Mouse (Mus musculus): ENCODE measurements around the gene Clec16a.

DNA sequence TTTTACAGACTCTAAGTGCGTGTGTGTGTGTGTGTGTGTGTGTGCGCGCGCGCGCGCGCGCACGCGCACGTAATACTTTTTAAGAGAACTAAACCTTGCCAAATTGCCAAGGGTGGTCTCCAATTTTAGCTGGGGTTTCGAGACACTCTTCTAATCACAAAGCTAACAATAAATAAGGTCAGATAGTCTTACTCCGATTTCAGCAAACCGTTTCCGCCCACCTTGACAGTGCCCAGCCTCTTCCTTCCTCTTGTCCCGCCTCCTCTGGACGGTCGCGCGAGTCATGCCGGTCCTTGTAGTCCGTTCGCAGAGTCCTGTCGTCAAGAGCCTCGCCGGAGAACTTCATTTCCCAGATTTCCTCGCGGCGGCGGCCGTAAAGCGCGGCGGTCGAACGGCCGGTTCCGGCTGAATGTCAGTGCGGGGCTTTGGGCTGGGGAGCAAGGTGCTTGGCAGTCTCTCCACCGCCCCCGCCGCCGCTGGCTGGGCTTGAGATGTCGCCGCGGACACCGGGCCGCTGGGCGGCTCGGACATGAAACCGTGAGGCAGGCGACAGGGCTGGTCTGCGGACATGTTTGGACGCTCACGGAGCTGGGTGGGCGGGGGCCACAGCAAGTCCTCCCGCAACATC lies at the start of gene Clec16a:
- TF ChIP-seq POLR2A (IDR thresholded peaks at IDR 0.05; ENCODE audit: low read depth, low read length) (peak; percentile 53), CTCF (IDR thresholded peaks at IDR 0.05; ENCODE audit: borderline replicate concordance, insufficient read depth, low read length) (no peak)
